Comparison of ENCODE assay signal across 13 mouse cellular contexts in genomic region chr6:91827016-91827570, GRCm38 (mm10). TPM values are rescaled to one million over a fixed set of nuclear protein-coding genes. Genes with fewer than 3 reads are reported as not detected.
DNase-seq lines count a peak whose midpoint lies in the region; ATAC-seq and TF ChIP-seq lines count a peak whose summit lies in the region.
"Had no signal": no experiment of that assay in that cellular context is flagged by ENCODE, and none has a peak within 500 bp of the region (broad histone marks: within the 10 kb centered on the region; RNA-seq: fewer than 3 reads in every experiment).

Grip2 (minus strand) TSS chr6:91827250.

- H3K9ac ChIP-seq in hindbrain, embryonic 13.5 days, result no peak within 1 kb of the TSS
- no peak within 1 kb of the TSS for H3K9ac ChIP-seq in neural tube, embryonic 13.5 days

- ATAC-seq in hindbrain, embryonic 13.5 days (ENCODE audit: low FRiP score), result peak; percentile 18; the same call in 1 of the 2 replicates
- ATAC-seq in neural tube, embryonic 13.5 days (ENCODE audit: low read depth), result peak; percentile 57; the same call in 1 of the 2 replicates
- ATAC-seq: intestine, postnatal 0 days had no signal

- no peaks in the 10 kb centered on the region for H3K9me3 ChIP-seq in hindbrain, embryonic 13.5 days
- H3K9me3 ChIP-seq in hindbrain, embryonic 10.5 days, result no peaks in the 10 kb centered on the region
- H3K9me3 ChIP-seq in neural tube, embryonic 13.5 days, result no peaks in the 10 kb centered on the region
- H3K9me3 ChIP-seq: G1E had no signal

- peaks cover 27% of the 10 kb centered on the region for H3K4me1 ChIP-seq in hindbrain, embryonic 13.5 days (replicated peaks)
- no peaks in the 10 kb centered on the region for H3K4me1 ChIP-seq in hindbrain, embryonic 10.5 days (replicated peaks)
- H3K4me1 ChIP-seq in cortical plate, adult 2 months (ENCODE audit: control insufficient read depth, insufficient read depth, low read length), result no peaks in the 10 kb centered on the region
- peaks cover 35% of the 10 kb centered on the region for H3K4me1 ChIP-seq in neural tube, embryonic 13.5 days (replicated peaks)

- no peak for TF ChIP-seq CTCF in cortical plate, adult 2 months (IDR thresholded peaks at IDR 0.05; ENCODE audit: extremely low read depth, insufficient read depth, low read length)

- H3K27ac ChIP-seq in hindbrain, embryonic 13.5 days, result no peak within 1 kb of the TSS; the same call in 1 of the 2 replicates
- H3K27ac ChIP-seq in hindbrain, embryonic 10.5 days, result no peak within 1 kb of the TSS
- no peak within 1 kb of the TSS for H3K27ac ChIP-seq in cortical plate, adult 2 months (ENCODE audit: insufficient read depth, low read length)
- peak within 1 kb of the TSS; percentile 43 for H3K27ac ChIP-seq in neural tube, embryonic 13.5 days (replicated peaks)

- H3K4me3 ChIP-seq in hindbrain, embryonic 13.5 days, result no peak within 1 kb of the TSS
- no peak within 1 kb of the TSS for H3K4me3 ChIP-seq in hindbrain, embryonic 10.5 days
- no peak within 1 kb of the TSS for H3K4me3 ChIP-seq in cortical plate, adult 2 months (ENCODE audit: insufficient read depth, low read length)
- no peak within 1 kb of the TSS for H3K4me3 ChIP-seq in neural tube, embryonic 13.5 days

- no peak for TF ChIP-seq POLR2A in cortical plate, adult 2 months (IDR thresholded peaks at IDR 0.05; ENCODE audit: extremely low read depth, insufficient read depth, low read length)

- WGBS in hindbrain, embryonic 13.5 days, result 38% methylated on average over 8 of the region's 11 CpGs
- WGBS in hindbrain, embryonic 10.5 days, result 55% methylated on average over 10 of the region's 11 CpGs
- 30% methylated on average over 9 of the region's 11 CpGs for whole genome bisulfite sequencing in neural tube, embryonic 13.5 days

- H3K36me3 ChIP-seq in hindbrain, embryonic 13.5 days, result no peaks in the 10 kb centered on the region
- no peaks in the 10 kb centered on the region for H3K36me3 ChIP-seq in hindbrain, embryonic 10.5 days
- 0 out of 2 replicates have a peak, but pooled peaks cover 5% of the 10 kb centered on the region for H3K36me3 ChIP-seq in neural tube, embryonic 13.5 days
- H3K36me3 ChIP-seq: G1E had no signal

- H3K27me3 ChIP-seq in hindbrain, embryonic 13.5 days, result no peaks in the 10 kb centered on the region
- 0 out of 2 replicates have a peak, but pooled peaks cover 6% of the 10 kb centered on the region for H3K27me3 ChIP-seq in hindbrain, embryonic 10.5 days (ENCODE audit: insufficient read depth, poor library complexity, severe bottlenecking)
- no peaks in the 10 kb centered on the region; the same call in 1 of the 2 replicates for H3K27me3 ChIP-seq in neural tube, embryonic 13.5 days

- no peak within 1 kb of the TSS for H3K4me2 ChIP-seq in hindbrain, embryonic 13.5 days
- H3K4me2 ChIP-seq in neural tube, embryonic 13.5 days, result no peak within 1 kb of the TSS

- no peak for DNase-seq in hindbrain, embryonic 10.5 days (ENCODE audit: low spot score)
- peak; percentile 79 to 87 for DNase-seq in layer of hippocampus, adult 18-20 months (ENCODE audit: low spot score in 2 of 2)
- DNase-seq in testis, postnatal 14 days (ENCODE audit: low spot score), result no peak
- DNase-seq in liver, result no peak
- DNase-seq: adrenal gland, postnatal 10 days; cerebellum, postnatal 10 days; lung, adult 18-20 months; thymus, postnatal 25 days had no signal

RNA-seq across cellular contexts. Expression of gene Grip2, which starts in this region (rescaled TPM):
- 4.3 and 4.6 TPM in 2 replicates for polyA plus RNA-seq in hindbrain, embryonic 13.5 days (2015; fragmentation: Nextera tagmentation; extraction: Ambion mirVana)
- 0.36 and 0.71 TPM in 2 replicates for polyA plus RNA-seq in hindbrain, embryonic 10.5 days (2016; fragmentation: Nextera tagmentation; extraction: Ambion mirVana)
- polyA plus RNA-seq in cortical plate, adult 2 months (2012; rRNA removed), result 20.0 and 20.5 TPM in 2 replicates
- total RNA-seq in layer of hippocampus, adult 18-20 months (2021), result 1 to 10 TPM; 7.0 to 8.6 TPM
- polyA plus RNA-seq in neural tube, embryonic 13.5 days (2015; fragmentation: Nextera tagmentation; extraction: Ambion mirVana), result 4.5 and 4.9 TPM in 2 replicates
- polyA plus RNA-seq: G1E had no signal

Comparison
In these comparisons a context has a peak if more than half of its experiments do, and no peak if none do; other contexts are left out.
1. DNase-seq: peak in layer of hippocampus, adult 18-20 months (2 of 2); none in hindbrain, embryonic 10.5 days (single experiment), testis, postnatal 14 days (single experiment) and liver (single experiment).